Mouse (Mus musculus): ENCODE data around the gene Tjp3.

Gene Tjp3

DNA sequence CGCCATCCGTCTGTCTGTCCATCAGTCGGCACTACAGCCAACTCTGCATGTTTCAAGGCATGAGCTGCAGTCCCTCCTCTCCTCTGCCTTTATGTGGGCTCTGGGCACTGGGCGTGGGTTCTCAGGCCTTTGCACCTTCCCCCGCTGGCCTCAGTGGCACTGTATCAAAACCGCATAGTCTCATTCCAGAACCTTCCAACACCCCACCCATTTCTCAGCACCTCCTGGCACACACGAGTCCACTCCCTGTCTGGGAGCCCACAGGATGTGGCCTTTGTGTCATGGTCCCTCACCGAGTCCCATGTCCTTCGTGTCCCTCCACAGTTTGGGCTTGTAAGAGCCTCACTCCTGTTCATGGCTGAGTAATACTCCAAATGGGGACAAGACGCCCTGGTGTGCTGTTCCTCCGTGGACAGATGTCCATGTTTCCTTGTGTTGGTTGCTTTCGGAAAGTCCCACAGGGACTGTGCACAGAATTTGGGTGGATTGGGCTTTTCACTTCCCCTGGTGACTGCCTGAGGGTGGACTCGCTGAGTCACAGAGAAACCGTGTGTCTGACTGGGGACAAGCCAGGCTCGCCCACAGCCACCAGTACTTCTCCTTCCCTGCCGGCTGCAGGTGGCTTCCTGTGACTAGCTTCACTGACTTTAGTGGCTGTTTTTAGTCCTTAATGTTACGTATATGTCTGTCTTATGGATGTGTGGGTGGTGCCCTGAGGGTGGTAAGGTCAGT, 7.2 kb upstream of the Tjp3 start:
- peak in 1 of 2 experiments; percentile 59 for DNase-seq (ENCODE audit: low spot score in 2 of 2)

GRCm38 (mm10) chr10:81297845-81298244, 6.5 kb upstream of the Tjp3 start:
- peak; percentile 71 to 82 for DNase-seq (ENCODE audit: low spot score in 2 of 2)

DNA sequence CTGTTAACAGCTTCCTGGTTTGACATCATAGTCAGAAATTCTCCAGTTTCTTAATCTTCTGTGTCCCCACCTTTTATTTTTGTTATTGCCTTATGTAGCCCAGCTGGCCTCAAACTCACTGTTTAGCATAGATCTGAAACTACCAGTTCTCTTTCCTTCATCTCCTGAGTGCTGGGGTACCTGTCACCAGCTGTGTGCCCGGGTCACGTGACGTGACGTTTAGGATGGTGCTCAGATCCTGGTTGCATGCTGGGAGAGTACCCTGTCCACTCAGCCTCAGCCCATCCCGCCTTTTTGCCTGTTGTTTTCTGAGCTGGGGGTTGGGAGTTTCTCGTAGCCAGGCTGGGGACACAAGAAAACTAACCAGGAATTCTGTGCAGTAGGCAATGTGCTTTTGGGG, 5.9 kb upstream of the Tjp3 start:
- no peak for DNase-seq (ENCODE audit: low spot score in 2 of 2)

- no peak for DNase-seq (ENCODE audit: low spot score in 2 of 2)
Observed at GRCm38 (mm10) chr10:81295185-81295584, 3.8 kb upstream of the Tjp3 start.

GRCm38 (mm10) chr10:81294442-81294841, 3.1 kb upstream of the Tjp3 start:
- DNase-seq (ENCODE audit: low spot score in 2 of 2), result no peak

- no peak for DNase-seq (ENCODE audit: low spot score in 2 of 2)
Observed at GRCm38 (mm10) chr10:81293334-81294030, 2.1 kb upstream of the Tjp3 start.

DNA sequence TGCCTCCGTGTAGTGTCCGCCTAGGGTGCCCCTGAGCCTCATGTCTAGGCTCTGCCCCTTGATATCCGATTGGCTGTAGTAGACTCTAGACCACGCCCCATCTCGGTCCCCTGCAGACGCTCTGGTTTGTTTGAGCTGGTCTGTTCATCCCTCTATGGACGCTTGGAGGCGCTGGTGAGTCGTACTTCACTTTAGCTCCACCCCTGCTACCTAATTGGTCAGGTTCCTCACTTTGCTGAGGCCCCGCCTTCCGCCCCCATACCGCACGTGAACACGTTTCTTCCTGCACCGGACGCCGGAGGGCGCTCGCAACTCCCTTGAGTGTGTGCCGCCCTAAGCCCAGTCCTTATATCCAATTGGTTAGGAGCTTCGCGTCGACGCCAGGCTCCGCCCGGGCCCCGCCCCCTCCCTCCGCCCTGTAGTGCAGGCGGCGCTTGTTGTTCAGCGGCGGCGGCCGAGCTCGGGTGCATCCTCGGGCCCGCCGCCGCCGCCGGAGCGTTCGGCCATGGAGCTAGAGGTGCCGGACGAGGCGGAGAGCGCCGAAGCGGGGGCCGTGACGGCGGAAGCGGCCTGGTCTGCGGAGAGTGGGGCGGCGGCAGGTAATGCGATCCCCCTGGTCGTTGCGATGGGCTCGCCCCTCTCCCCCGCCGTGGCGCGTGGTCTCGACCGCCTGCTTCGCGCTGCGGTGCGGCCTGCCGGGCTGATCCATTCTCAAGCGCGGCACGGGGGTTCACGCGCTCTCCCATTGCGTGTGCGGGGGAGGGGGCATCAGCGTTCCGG, 1.4 kb upstream of the Tjp3 start, which contains the start of gene Pip5k1c:
Pip5k1c (plus strand) TSS at position 410 of the 780 bp plus-strand sequence.
- DNase-seq (ENCODE audit: low spot score in 2 of 2), result peak; percentile 100

DNA sequence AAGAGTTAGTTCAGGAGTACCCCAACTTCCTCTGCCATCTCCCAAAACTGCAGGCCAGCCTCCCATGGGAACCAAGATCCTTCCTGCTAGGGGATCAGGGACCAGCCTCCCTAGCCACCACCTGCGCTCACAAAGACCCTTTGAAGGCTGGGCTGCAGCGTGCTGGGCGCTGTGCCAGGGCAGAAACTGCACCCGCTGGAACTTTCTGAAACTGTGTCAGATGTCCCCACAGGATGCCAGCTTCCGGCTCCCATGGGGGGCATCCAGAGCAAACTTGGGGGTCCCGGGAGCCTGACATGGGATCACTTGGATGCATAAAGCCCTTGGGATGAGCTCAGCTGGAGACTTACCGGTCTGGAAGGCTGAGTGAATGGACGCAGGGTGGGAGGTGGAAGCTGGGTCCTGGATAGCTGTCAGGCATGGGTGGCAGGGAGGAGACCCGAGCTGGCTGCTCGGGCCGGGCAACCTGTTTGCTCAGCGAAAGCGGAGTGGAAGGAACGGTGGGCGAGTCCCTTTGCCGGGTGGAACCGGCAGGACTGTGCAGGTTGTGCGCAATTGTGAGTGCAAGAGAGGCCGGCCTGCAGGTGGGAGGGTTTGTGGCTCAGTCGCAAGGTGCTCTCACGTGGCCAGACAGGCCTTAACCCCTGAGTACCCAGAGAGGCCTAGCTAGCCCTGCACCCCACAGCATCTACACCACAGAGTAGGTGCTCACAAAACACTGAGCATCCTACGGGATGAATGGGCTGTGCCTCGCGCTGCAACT, 502 bp downstream of the Tjp3 start:
- DNase-seq (ENCODE audit: low spot score in 2 of 2), result no peak

- no peak for DNase-seq (ENCODE audit: low spot score in 2 of 2)
Observed at GRCm38 (mm10) chr10:81289811-81290210, 1.6 kb downstream of the Tjp3 start.

GRCm38 (mm10) chr10:81289278-81289677, 2.1 kb downstream of the Tjp3 start:
- DNase-seq (ENCODE audit: low spot score in 2 of 2), result peak in 1 of 2 experiments; percentile 57

DNA sequence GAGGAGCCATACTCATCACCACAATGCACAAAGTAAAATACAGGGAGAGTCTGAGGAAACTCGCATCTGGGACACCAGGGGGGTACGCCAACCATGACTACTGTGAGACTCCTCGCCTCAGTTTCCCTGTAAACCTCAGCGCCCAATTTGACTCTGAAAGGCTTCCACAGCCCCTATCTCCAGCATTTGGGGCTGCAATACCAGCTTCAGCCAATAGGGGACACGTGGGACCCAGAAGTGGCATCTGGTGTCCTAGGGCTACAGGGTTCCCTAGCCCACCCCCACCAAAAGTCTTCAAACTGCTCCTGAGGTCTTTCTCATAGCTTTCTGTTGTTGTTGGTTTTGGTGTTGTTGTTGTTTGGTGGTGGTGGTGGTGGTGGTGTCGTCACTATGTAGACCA, 2.8 kb downstream of the Tjp3 start:
- DNase-seq (ENCODE audit: low spot score in 2 of 2), result no peak

GRCm38 (mm10) chr10:81287513-81288157, 3.7 kb downstream of the Tjp3 start:
- no peak for DNase-seq (ENCODE audit: low spot score in 2 of 2)

GRCm38 (mm10) chr10:81286586-81286985, 4.8 kb downstream of the Tjp3 start:
- no peak for DNase-seq (ENCODE audit: low spot score in 2 of 2)

GRCm38 (mm10) chr10:81285694-81286450, 5.5 kb downstream of the Tjp3 start:
- peak; percentile 81 to 83 for DNase-seq (ENCODE audit: low spot score in 2 of 2)

GRCm38 (mm10) chr10:81284719-81285118, 6.7 kb downstream of the Tjp3 start:
- DNase-seq (ENCODE audit: low spot score in 2 of 2), result no peak

DNA sequence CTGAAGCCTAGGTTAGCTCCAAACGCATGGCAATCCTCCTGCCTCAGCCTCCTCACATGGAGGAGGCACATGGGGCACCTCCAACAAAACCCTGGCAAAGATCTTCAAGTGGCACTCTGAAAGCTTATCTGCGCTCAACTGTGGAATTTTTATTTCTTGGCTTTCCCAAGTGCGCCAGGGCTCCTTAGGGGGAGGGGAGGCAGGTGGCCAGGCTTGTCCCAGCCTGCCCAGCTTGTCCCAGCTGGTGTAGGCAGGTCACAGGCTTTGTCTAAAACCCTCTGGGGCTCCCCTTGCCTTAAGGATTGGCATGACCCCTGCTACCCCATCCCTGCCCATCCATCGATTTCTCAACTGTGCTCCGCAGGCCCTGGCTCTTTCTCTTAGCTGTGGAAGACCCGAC, 7.2 kb downstream of the Tjp3 start:
- DNase-seq (ENCODE audit: low spot score in 2 of 2), result no peak

DNA sequence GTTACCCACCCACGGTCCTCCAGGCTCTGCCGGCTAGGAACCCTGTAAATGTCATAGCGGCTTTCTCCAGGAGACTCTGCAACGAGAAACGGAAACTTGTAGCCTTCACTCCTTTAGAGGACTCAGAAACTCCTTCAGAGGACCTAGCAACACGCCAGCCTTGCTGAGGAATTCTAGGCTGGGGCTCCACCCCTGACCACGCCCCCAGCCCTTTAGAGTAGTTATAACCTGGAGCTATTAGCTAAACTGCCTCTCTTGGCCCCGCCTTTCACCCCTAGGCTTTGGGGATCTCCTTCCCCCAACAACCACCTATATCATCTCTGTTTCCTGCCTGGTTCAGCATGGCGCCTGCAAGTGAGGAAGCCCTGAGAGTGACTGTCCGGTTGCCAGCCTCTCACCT, 11.9 kb downstream of the Tjp3 start:
- DNase-seq (ENCODE audit: low spot score in 2 of 2), result no peak

GRCm38 (mm10) chr10:81277676-81278075, 13.7 kb downstream of the Tjp3 start:
- no peak for DNase-seq (ENCODE audit: low spot score in 2 of 2)

DNA sequence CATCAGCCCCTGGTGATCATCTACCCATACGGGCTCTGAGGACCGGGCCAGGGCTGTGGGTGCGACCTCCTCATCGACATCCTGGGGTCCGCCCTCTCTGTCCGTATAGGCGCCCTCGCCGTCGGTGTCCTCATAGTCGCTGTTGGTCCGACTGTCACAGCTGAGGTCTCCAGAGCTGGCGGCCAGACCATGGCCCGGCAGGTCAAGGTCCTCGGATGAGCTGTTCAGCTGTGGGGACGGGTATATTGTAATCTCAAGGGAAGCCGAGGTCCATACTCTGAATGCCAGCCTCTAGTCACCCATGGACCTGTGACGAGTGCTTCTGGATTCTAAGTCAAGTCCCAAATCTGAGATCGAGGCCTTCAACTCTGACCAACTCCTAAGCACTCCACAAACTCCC, 17.5 kb downstream of the Tjp3 start:
- no peak for DNase-seq (ENCODE audit: low spot score in 2 of 2)

DNA sequence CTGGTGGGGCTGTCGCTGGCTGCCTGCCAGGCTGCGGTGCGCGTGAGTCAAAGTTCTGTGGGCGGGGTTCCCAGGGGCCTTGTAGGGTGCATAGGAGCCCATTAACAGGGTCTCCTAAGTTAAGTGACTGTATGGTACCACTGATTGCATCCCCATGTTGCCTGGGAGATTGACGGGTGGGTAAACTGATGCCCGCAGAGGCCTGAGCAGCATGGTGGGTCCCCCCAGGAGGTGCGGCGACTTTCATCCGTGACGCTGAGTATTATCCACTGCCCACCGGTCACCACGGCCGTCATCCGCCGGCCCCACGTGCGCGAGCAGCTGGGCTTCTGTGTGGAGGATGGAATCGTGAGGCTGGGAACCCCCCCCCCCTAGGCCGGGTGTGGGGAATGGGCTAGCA, 19.0 kb downstream of the Tjp3 start:
- DNase-seq (ENCODE audit: low spot score in 2 of 2), result no peak
